Mouse (Mus musculus): ENCODE results near the gene Dse.

GRCm38 (mm10) chr10:34166971-34167370 is 40.5 kb downstream of the Dse start:
- TF ChIP-seq CTCF (IDR thresholded peaks at IDR 0.05; ENCODE audit: borderline replicate concordance, insufficient read depth, low read length) (no peak), POLR2A (IDR thresholded peaks at IDR 0.05; ENCODE audit: low read depth, low read length) (no peak)
